Mouse (Mus musculus) ES-Bruce4 (cell line): ENCODE data around the gene Apol7a.
A peak's percentile ranks its signal among the peaks of the same experiment; 100 is the strongest.

Experiments used
- CTCF ChIP-seq: IDR thresholded peaks from one replicate; pipeline ENCODE4 v1.8.1; 2011; ENCODE audit warnings: low read depth, low read length
- EP300 ChIP-seq: IDR thresholded peaks from 2 replicates; pipeline ENCODE4 v1.6.1; 2011; ENCODE audit warnings: low read depth, low read length; ENCODE audit not compliant: insufficient read depth
- POLR2A ChIP-seq: IDR thresholded peaks from one replicate; pipeline ENCODE4 v1.8.1; 2011; ENCODE audit warnings: low read length; ENCODE audit not compliant: insufficient read depth

GRCm38 (mm10) chr15:77344127-77345125 lies 54.5 kb downstream of the Apol7a start:
- TF ChIP-seq CTCF (no peak), POLR2A (no peak), EP300 (0 out of 2 replicates have a peak, but pooled peaks have one; percentile 41)
